8 mouse cellular contexts compared by ENCODE assay signal in the genomic region with DNA sequence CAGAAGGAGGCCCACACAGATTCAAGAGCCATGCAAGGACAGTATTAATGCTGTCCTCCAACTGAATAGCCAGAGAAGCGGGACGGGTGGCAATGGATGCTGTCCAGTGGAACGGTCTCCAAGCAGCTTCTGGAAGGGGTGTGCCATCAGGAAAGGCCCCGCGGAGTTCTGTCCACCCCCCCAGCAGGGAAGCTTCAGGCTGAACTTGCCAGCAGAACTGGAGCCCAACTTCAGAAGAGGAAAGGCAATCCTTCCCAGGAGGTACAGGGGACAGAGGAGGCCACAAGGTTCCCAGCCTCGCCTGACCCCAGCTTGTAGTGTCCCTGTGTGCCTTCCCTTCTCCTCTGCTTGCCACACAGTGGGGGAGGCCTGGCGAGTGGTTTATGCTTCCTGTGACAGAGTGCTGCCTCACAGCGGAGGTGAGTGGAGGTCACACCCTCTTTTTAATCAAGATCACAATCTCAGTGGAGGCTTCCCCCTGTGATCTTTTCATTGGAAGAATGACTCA. TPM values are rescaled to one million over a fixed set of nuclear protein-coding genes. Genes with fewer than 3 reads are reported as not detected.
DNase-seq lines count a peak whose midpoint lies in the region; ATAC-seq lines count a peak whose summit lies in the region.

No protein-coding gene starts in this region.

- H3K4me3 ChIP-seq in hindbrain, embryonic 15.5 days = no peak overlapping the region

- no peak overlapping the region for H3K9ac ChIP-seq in hindbrain, embryonic 15.5 days

- peak overlapping the region; percentile 15; the same call in 1 of the 2 replicates for H3K4me2 ChIP-seq in hindbrain, embryonic 15.5 days

- H3K4me1 ChIP-seq in hindbrain, embryonic 15.5 days (replicated peaks) = peaks cover 81% of the 10 kb centered on the region

- no peaks in the 10 kb centered on the region for H3K27me3 ChIP-seq in hindbrain, embryonic 15.5 days

- no peaks in the 10 kb centered on the region for H3K36me3 ChIP-seq in hindbrain, embryonic 15.5 days

- ATAC-seq in cerebellum, adult (ENCODE audit: insufficient number of reproducible peaks, low FRiP score, low TSS enrichment) = 0 out of 2 replicates have a peak, but pooled peaks have one; percentile 27
- no peak for ATAC-seq in hindbrain, embryonic 15.5 days (ENCODE audit: low FRiP score, low read depth)
- ATAC-seq in erythroid progenitor cell, adult 5-6 weeks (replicated peaks; ENCODE audit: low FRiP score, poor library complexity, severe bottlenecking) = no peak

- no peak for DNase-seq in cerebellum, postnatal 4 days (ENCODE audit: low spot score in 2 of 2)
- peak; percentile 38 for DNase-seq in thymus, postnatal 14 days
- DNase-seq in thymus, adult 18-20 months = no peak
- DNase-seq in lung, postnatal 4 days = peak; percentile 58 to 59
- no peak for DNase-seq in urinary bladder, postnatal 10 days (ENCODE audit: low spot score)

- peak overlapping the region; percentile 63 for H3K27ac ChIP-seq in hindbrain, embryonic 15.5 days (replicated peaks)

- no peaks in the 10 kb centered on the region for H3K9me3 ChIP-seq in hindbrain, embryonic 15.5 days

- 40% methylated on average over 8 of the region's 8 CpGs for WGBS in hindbrain, embryonic 15.5 days

RNA-seq across cellular contexts. Expression of a gene that starts 4.8 kb away (rescaled TPM):
- 94.3 and 101 TPM in 2 replicates for polyA plus RNA-seq in hindbrain, embryonic 15.5 days (2015; fragmentation: Nextera tagmentation; extraction: Ambion mirVana)
- total RNA-seq in erythroid progenitor cell, adult 5-6 weeks (2015; ENCODE audit: low replicate concordance) = 16.3 and 25.9 TPM in 2 replicates
- total RNA-seq in erythroid progenitor cell, adult 5-6 weeks (2017; ENCODE audit: low replicate concordance) = 8.6 and 13.1 TPM in 2 replicates

RNA-seq across cellular contexts. Expression of a gene that starts 33.8 kb away (rescaled TPM):
- polyA plus RNA-seq in hindbrain, embryonic 15.5 days (2015; fragmentation: Nextera tagmentation; extraction: Ambion mirVana) = 69.2 and 72.5 TPM in 2 replicates
- total RNA-seq in erythroid progenitor cell, adult 5-6 weeks (2015; ENCODE audit: low replicate concordance) = 11.9 and 18.0 TPM in 2 replicates
- 5.2 and 10.5 TPM in 2 replicates for total RNA-seq in erythroid progenitor cell, adult 5-6 weeks (2017; ENCODE audit: low replicate concordance)

RNA-seq across cellular contexts. Expression of a gene that starts 47.1 kb away (rescaled TPM):
- 5.8 and 8.3 TPM in 2 replicates for polyA plus RNA-seq in hindbrain, embryonic 15.5 days (2015; fragmentation: Nextera tagmentation; extraction: Ambion mirVana)
- not detected in 2 replicates for total RNA-seq in erythroid progenitor cell, adult 5-6 weeks (2015; ENCODE audit: low replicate concordance)
- not detected in 2 replicates for total RNA-seq in erythroid progenitor cell, adult 5-6 weeks (2017; ENCODE audit: low replicate concordance)

Comparison
In these comparisons a context has a peak if more than half of its experiments do, and no peak if none do; other contexts are left out.
1. DNase-seq: peak in thymus, postnatal 14 days (single experiment) and lung, postnatal 4 days (2 of 2); none in cerebellum, postnatal 4 days (0 of 2), thymus, adult 18-20 months (0 of 2) and urinary bladder, postnatal 10 days (single experiment).